Mouse (Mus musculus) layer of hippocampus, adult 8-10 months (tissue): ENCODE measurements at regions not wholly inside any gene's neighbourhood (a gene's known extent, or its start where the extent isn't known, plus 50 kb on each side); places are given as distances from the start of the nearest gene placed in this dataset.
"Not testable (repeated sequence)": the region's sequence is repeated elsewhere in the genome, so short reads cannot be mapped to it uniquely, and the experiment has no call there.

ENCODE experiments used
- DNase-seq, 2 experiments: peaks; one replicate each; pipeline ENCODE4 v3.0.0; 2022; ENCODE audit warnings: low spot score in 2 of 2

DNA sequence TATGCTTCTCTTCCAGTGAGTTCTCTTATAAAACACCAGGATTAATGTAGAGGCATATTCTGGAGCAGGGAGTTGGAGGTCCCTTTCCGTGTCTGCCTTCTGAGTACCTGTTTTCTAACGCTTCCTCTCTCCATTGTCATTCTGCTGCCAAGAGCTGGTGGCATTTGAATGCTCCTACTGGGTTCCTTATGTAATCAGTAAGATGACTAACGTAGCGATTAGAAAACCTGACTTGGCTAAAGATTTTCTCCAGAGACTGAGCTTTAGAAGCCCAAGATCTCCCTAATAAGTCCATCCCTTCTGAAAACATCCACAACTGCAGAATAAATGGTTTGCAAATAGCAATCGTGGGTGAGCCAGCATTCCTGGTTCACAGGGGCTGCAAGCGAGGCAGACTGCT is 174.5 kb downstream of the Dhx15 start:
- DNase-seq = no peak

DNA sequence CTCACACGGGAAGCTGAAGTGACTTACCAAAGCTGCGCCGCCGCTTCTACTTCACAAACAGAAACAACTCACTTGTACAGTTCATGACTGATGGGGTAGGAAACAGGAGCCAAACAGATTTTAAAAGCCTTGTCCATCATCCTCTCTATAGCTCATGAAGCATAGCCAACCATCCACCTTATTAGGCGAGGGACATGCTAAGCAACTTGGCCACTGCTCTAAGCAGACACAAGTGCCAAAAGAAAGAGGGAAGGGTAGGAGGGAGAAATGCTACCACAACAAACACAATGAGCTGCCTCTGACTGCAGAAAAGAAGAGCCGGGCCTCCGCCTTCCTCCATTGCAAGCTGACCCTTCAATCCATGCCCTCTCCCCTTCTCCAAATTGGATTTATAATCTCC is 179.9 kb downstream of the Dhx15 start:
- no peak for DNase-seq

DNA sequence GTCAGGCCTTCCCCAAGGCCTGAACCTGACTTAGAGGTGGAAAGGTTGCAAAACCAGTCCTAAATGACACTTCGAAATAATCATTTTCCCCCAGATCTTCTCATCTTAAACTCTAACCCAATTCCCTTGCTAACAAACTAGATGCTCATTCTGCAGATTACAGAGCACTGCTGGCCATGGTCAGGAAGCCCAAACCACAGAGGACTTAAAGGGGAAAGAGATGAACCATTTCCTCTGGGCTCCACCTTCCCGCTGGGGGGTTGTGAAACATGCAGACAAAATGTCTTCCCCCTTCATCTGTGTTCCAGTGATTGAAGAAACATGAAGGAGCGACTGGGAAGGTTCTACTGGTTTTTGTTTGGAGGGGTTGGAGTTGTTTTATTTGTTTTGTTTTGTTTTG is 181.4 kb downstream of the Dhx15 start:
- no peak for DNase-seq

DNA sequence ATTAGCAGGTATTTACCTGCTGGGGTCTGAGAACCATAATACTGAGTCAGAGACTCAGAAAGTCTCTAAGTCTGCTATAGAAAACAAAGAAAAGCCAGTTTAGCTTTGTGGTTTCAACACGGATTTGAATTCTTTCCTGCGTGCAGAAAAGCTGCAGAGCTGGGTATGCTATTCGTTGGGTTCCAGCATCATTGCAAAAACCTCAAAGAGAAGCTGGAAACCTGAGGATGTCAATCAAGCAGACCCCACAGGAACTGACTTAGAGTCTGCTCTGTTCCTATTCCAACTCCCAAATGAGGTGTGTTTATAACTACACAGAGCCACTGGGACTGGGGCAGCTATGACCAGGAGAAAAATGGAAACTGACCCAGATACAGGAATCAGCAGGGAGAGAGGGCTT is 183.5 kb downstream of the Dhx15 start:
- DNase-seq = no peak

DNA sequence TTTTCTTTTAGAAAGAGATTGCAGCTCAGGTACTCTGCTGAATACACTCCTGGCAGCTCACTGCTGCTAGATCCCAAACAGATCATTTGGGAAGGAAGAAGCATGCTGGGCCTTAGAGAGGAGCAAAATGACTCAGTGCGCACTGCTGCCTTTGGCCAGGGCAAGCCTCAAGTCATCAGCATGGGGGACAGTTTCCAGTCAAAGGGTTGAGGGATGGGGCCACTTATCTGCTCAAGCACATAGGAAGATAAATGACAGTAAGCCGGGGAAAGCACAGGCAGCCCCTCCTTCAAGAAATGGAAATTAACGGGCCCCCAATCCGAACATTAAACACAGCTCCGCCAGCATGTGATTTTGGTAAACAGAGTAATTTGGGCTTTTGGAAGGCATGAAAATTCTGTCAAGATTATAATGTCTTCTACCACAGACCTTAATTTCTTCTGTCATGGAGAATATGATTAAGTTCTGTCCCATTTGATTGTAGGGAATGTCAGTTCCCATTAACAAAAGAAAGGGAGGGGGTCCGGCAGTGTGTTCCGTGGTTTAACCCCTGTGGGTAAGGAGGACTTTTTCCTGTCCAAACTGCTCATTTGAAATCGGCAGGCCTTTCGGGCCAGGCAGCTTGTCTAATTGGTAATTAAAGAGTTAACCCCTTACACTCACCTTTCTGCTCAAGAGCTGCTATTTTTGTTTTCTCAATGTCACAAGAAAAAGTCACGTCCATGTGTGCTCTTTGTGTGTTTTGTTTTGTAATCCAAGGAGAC is 199.3 kb downstream of the Dhx15 start:
- DNase-seq = no peak

DNA sequence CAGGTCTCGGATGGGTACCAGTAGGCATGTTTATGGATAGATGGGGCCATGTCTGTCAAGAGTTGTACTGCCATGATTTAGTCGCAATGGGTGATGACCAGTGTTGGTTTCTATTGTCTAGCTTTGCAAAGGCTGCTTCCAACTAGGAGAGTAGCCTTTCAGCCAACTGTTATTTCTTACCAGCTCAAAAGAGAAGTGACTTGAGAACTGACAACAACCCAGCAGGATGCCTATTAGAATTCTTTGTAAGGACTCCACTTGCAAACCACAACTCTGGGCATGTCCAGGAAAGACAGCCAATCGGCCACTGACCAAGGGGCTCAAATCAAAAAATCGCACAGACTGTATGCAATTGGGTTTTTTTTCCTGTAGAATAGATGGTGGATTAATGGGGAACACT is 200.9 kb downstream of the Dhx15 start:
- no peak for DNase-seq

DNA sequence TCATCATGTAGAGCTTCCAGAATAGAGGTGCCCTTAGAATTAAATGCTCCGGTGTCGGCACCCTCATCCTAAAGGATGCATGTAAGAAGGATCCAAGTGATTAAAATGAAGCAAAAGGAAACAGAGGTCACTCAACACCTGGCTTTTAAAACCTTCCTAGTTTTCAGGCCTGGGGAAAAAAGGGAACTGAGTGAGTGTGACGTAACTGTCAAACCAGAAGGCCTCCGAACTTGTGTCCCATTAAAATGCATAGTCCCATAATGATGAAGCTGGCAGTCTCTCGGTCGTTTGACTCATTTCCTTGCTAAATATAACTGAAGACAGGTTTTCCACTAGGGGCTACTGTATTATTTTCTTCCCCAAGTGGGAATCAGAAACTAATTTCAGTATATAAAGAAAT is 201.4 kb downstream of the Dhx15 start:
- no peak for DNase-seq

DNA sequence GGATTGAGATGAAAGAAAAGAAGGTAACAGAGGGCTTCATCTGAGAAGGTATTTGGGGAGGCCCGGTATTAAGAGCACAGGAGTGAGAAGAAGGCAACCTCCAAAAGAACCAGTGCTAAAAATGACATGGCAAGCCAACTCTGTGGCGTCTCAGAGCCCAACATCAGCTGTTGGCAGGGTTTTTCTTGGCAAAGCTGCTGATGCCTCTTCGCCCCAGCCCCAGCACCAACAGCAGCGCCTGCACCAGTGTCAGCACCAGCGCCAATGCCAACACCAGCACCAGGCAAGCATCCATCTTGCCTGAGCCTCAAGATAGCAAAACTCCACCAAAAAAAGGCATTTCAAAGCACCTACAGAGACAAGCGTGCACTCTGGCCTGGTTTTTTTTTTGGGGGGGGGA is 205.3 kb downstream of the Dhx15 start:
- DNase-seq = peak in 1 of 2 experiments; percentile 17

DNA sequence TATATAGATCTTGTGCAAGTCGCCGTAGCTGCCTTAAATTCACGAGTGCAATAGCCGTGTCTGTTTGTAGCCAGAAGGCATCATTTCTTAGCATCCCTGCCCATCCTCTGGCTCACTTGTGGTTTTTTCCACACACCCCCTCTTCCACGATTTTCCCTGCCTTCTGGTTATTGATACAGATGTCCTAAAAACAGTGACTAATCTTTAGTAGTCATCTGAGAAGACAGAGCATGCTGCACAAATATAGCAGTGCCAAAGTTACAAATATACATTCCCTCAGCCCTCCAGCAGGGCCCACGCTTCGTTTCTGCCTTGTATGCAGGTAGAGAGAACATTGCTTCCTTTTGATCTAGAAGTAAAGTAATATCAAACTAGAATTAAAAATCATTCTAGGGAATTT is 207.5 kb downstream of the Dhx15 start:
- DNase-seq = peak; percentile 46 to 48

DNA sequence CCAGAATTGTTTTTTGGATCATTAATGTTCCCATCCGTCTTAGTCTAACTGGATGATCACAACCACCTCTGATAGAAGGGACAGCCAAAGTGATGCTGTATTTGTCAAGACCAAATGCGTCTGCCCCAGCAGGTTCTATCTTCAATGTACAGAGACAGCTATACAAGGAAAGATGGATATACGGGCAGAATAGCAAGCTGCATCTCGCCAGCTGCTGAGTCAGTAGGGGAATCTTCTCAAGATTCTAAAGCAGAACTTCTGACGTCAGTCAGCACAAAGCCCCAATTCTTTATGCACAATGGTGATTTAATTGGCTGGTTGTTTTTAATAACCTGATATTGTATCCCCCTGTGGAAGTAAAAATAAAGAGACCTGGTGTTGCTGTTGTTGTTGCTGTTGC is 209.4 kb downstream of the Dhx15 start:
- DNase-seq = no peak

DNA sequence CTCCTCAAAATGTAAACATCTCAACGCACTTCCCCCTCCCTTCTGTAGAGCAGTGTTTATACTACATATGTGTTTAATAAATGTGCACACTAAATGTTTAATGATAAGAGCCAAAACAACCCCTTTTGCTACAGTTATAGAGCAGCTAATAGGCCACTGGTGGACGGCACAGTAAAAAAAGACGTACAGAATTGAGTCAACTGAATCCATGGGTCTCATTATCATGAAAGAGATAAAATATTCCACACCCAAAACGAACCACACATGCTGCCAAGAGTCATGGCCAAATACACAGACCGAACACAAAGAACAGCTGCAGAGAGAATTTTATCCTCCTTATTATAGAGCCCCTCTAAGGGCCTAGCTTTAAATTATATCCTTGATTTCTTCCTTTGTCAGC is 237.8 kb downstream of the Dhx15 start:
- no peak for DNase-seq

DNA sequence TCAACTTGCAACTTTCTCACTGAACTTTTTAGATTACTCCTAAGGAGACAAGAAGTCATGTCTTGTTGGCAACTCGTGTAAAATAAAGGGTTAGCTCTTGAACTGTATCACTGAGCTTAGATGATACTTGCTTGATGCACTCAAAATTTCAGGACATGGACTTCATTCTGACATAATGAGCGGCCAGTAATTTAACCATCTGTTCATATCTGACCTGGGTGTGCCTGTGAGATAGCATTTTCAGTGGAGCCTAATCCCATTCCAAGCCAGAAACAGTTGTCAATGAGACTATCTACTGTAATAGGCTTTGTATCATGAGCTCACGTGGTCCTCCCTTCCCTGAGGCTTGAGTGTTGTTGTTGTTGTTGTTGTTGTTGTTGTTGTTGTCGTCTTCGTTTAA is 240.3 kb downstream of the Dhx15 start:
- DNase-seq = no peak

DNA sequence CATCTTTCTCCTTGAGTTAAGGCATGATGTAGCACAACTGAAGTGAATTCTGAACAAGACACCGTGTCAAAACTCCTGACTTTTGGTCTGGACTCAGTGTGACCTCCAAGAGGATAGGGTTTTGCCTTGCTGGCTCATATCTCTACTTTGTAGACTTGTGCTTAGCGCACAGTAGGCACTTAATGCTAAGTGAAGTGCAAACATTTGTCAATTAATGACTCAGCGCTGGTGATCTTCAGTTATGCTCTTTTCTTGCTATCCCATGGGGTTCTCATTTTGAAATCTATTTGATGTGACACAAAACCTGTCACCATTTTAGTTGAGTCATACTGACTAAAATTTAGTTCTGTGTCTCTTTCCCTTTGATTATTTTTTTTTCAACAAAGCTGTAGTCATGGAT is 244.3 kb downstream of the Dhx15 start:
- DNase-seq = no peak

DNA sequence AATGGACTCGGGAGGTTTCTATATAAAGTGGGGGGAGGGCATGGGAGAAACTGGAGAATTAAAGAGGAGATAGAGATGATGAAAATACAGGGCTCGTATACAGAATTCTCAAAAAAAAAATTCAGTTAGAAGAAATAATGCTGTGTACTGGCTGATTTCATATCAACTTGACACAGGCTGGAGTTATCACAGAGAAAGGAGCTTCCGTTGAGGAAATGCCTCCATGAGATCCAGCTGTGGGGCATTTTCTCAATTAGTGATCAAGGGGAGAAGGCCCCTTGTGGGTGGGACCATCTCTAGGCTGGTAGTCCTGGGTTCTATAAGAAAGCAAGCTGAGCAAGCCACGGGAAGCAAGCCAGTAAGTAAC is 248.4 kb downstream of the Dhx15 start:
- not testable (repeated sequence) for DNase-seq

DNA sequence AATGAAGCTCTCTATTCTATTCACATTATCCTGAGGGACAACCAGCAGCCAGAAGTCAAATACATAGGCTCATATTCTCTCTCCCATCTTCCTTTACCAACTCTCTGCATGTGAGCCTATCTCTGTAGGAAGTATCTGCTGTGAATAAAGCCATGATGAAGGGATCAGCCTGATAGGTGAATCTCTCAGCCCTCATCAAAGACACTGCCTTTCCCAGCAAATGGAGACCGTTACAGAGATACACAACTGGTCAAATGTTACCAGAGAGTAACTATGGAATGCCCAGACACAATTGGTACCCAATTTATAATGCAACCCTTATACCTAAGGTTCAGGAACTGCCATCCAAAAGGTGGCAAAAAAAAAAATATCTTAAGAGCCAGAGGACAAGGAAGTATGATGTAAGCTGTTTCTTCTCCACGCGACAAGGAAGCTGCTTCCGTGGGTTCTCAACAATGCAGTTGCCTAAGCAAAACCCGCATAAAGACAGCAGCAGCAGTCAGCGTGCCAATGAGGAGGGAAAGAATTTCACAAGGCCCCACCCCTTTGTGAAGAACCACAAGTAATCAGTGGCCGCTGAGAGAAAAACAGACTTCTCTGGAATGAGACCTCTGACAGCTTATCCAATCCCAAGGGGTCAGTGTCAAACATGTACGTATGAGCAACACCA is 248.9 kb downstream of the Dhx15 start:
- DNase-seq = no peak

DNA sequence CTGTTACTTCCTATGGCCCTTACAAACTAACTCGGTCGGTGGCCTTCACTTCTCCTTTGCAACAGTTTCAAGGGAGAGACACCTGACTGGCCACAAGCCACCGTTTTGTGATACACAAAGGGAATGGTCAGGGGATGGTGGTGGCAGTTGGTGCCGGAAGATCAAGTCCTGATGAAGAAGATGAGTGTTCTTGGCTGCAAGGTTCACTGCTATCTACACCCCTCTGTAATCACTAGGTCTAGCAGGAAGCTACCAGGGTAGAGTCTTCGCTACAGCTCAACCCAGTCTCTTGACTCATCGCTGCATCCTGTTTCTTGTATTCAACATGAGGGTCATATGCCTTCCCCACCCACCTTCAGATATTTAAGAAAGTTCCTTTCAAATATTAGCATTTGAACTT is 251.5 kb downstream of the Dhx15 start:
- no peak for DNase-seq

DNA sequence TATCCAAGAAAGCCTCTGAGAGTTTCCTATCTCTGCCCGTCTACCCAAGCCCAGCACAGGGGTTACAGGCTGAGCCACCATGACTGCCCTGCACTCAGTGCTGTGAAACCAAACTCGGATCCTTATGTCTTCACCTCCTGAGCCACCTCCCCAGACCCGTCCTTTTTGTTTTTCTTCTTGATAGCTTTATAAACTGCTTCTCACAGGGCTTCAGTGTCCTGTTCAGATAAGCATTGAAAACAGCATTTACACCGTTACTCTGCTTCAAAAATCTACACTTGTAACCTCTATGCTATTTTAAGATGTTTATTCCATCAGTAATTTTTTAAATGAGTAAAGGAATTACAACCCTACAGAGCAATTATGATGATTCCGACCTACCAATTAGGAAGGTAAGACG is 253.0 kb downstream of the Dhx15 start:
- no peak for DNase-seq

DNA sequence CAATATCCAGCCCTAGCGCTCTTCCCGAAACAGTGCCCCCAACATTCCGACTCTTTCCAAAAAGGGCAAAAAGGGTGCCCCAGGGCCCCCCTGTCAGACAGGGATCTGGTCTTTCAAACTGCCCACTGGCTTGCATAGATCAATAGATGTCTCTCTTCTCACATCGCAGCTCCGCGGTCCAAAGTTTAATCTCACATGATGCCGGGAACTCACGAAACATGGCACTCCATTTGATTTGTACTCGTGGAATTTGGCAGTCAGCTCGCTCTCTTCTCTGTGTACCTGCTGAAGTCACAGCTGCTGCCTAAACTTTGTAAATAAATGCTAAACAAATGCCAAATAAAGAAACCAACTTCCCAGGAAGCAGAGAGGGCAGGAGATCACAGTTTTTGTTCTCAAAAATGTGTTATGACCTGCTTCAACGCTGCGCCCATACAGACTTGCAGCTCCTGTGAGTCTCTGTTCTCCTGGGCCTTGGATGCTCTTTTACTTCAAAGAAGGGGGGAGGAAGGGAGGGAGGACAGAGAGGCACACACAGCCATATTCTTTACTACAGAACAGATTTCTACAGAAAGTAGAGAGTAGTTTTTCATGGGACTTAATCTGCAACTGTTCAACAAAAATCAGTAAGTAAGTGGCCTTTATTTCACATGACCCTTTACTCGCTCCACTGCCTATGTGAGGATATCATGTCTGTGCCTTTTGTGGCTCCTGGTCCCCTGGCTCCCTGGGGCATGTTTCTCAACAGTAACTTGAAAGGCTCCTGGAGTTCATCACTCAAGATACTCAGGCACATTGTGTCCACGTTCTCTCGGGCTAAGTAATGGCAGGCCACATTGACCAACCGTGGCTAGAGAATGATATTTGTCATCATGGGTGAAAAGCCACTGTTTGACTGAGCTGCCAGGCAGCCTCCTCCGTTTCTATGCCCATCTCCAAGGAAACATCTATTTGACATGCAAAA is 254.6 kb downstream of the Dhx15 start:
- no peak for DNase-seq

DNA sequence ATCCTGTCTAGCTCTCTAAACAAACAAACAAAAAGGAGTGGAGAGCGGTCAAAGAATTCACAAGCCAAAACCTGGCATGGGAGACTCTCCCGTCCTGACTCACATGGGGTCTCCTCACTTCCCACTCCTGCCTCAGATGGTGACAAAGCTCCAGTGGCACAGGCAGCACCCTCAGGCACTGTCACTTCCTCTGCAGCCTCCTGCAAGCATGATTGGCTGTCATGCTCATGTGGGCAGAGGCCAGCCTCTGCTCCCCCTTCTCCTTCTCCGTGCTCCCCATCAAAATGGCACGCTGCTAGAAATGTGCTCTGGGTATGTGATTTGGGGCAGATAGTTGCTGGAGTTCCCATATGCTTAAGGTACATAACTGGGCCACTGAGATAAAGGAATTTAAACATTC is 255.4 kb downstream of the Dhx15 start:
- no peak for DNase-seq

DNA sequence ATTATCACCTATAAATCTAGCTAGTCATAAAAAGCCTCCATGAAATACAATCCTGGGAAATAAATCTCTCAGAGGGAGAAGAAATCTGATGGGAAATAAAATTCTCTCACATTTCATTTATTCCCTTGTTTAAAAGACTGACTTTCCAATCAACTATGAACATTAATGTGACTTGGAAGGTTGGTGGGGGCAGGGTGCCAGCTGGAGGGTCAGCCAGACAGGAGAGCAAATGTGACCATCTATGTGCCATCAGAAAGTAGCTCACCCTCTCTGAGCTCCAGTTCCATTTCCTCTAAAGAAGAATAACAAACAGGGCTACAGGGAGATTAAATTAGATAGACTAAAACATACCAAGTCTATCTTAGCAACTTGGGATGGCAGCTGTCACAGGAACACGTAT is 257.0 kb downstream of the Dhx15 start:
- no peak for DNase-seq

DNA sequence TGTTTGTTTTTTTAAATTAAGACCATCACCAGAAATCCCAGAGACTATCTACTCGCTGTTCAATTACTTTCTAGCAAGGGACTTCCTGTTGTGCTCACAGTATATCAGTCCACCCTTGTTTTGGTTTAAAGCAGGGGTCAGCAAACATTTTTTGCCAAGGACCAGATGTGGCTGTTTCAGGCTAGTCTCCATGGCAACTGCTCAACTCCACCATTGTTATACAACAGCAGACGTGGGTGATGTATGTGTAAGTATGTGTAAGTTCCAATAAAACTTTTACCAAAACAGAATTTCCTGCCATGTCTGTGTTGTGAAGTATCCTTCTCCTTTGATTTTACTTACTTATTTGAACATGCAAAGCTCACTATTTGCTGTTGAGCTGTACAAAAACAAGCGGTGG is 259.9 kb downstream of the Dhx15 start:
- no peak for DNase-seq

DNA sequence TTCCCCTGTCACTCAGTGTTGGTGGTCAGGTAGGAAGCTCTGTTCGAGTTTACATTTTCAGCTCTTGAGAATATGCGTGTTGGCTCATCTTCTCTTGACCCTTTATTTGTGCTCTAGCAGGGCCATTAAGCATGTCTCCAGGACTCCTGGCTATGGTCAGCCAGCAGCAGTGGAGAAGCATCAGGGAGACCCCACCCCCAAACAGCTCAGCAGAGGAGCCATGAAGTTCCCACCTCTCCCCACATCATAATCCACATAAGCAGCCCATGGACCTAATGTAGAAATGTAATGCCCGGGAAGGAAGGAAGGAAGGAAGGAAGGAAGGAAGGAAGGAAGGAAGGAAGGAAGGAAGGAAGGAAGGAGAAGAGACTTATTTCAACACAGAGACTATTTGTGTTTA is 261.5 kb downstream of the Dhx15 start:
- DNase-seq = no peak
